Mouse (Mus musculus) right cerebral cortex, postnatal 4 days (tissue): ENCODE data around the gene Vash1.

Experiments used
- DNase-seq: peaks from one replicate; pipeline ENCODE4 v3.0.0-alpha.2; 2022

Vash1 gene

DNA sequence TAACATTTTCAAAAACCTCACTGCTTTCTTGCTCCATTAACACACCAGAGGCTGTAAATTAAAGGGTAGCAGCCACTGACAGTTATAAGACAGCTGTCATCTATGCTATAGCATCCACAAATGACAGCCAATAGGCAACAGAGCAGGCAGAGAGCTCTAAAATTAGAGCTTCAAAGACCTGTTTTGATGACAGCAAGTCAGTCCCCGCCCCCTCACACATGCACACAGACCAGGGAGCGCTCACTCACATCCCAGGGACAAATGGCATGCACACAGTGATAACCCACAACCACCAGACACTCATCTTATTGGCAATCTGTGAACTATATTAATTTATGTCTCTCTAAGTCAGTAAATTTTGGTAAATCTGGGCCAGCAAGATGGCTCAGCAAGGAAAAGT is 45.8 kb downstream of the Vash1 start:
- DNase-seq: no peak

DNA sequence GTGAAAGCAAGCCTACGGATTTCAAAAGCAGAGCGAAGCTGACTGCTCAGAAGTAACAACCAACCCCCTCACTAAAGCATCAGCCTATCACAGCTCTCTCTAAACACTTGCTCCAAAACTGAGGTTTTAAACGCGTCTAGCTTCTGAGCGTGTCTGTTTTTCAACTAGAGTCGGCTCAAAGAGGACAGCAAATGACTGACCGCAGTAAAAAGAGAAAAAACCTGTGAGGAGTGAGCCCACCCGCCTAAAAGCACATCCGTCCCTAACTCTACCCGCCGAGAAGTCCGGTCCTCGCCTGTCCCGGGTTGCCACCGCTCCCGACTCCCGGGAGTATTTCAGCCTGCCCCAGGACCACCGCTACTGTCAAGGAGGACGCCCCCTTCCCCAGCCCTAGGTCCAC is 47.2 kb downstream of the Vash1 start:
- peak; percentile 20 for DNase-seq

DNA sequence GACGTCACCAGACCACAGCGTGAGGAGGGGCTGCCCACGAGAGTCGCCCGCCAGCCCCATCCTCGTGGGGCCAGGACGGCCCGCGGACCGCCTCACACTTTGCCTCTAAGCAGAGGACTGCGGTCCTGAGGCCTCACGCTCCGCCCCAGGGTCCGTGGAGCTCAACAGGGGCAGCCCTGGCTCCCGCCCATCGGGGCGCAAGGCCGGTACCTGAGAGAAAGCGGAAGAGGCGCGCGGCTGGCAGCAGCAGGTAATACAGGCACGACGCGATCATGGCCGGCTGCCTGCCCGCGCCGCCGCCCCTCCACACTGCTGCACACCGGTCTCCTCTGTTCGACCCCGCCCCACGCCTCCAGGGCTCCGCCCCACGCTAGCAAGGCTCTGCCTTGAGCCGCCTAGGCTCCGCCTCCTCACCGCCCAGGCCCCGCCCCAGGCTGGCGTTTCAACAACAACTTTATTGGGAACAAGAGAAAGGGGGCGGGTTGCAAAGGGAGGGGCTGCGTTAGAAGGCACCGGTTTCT is 47.7 kb downstream of the Vash1 start, which contains the start of gene Angel1:
Gene Angel1, minus strand, starts transcription at position 341 of the 521 bp plus-strand sequence.
- DNase-seq: peak; percentile 94

DNA sequence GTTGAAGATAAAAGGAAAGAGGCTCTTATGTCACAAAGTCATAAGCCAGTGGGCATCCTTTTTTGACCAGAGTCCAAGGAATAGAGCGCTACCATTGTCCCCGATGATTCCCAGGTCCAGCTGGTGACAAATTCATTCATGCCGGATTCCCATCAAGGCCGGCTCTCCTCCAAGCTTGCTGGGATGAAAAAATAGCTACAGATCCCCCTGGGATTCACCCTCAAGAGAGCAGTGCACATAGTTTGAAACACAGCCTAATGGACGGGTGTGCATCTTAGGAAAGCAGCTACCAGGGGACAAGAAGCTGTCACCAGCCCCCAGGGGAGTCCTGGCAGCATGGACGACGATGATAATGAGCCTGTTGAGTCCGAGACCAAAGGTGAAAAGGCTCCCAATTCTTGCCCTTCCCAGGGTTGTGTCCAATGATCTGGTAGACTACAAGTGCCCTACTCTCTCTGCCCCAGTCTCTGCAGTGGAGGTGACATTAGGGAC is 55.9 kb downstream of the Vash1 start, which contains the start of gene Lrrc74a:
Gene Lrrc74a, plus strand, starts transcription at position 51 of the 492 bp plus-strand sequence.
- no peak for DNase-seq
